Mouse (Mus musculus): ENCODE measurements around the gene Prima1.
A peak's percentile ranks its signal among the peaks of the same experiment; 100 is the strongest.

Gene Prima1

DNA sequence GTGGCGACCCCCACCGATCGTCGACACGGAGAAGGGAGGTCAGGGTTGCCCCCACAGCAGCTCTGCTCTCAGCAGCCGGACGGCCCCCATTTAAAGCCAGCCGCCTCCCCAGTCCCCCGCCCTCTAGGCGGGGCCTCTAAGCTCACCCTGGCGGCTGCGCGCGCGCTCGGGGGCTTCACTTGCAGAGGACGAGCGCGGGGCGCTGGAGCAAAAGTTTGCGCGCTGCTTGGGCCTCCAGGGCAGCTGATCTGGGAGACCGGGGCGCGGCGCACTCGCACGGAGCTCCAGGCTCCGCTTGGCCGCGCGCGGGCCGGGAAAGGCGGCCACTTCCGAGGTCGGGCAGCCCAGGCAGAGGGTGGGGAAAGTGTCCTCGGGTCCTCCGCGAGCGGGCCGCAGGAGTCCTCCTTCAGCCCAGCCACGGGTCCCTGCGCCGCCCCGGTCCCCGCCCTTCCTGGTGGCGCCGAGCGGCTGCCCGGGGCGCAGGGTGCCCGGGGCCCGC is at the start of gene Prima1:
Prima1 (minus strand) TSS at position 68 of the 499 bp plus-strand sequence.
- no peak for DNase-seq

DNA sequence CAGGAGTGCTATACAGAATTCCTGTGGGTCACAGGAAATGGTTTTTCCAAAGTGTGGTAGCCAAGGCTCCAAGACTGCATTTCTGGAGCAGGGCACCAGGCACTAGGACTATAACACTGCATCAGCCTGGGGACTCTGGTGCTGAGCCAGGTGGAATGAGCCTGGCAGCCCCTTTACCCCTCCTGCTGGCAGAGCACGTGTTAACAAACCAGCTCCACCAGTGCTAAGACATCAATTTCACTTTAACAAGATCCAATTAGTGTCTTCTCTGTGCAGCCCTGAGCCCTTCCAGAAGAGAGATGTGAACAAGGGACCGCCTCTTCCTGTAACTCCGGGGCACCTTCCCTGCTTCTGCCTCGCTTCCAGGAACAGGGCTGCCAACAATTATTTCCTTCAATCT is 45.3 kb upstream of the Prima1 start:
- no peak for DNase-seq

DNA sequence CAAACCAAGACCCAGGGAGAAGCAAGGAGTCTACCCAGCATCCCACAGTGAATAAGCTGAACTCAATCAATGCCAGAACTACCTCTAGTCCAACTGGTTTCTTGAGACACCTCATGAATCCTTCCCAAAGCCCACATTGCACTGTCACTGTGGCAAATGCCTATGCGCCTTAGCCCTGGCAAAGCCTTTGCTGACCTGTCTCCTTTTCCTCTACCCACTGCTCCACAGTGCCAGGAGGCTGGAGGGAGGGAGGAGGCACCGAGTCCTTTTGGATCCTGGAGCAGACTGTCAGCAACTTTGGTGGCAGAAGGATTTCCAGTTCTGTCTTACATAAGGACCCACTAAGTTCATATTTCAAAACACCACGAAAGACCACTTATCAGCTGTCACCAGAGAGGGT is 41.5 kb upstream of the Prima1 start:
- DNase-seq = no peak

DNA sequence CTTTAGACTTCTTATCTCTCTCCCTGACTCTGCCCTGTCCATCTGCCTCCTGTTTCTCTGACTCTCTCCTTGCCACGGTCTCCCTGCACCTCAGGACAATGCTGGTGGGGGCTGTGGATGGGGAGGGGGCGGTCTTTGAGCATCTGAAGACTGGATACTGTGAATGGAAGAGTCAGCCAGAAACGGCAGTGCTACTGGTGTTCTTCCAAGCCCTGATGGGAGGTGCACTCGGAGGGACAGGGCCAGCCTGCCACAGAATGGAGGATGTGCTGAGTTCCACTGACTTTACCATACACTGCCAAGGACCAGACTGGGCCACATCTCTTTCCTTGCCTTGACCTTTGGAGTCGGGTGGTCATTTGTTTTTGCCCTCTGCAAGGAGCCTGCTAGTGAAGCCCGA is 41.0 kb upstream of the Prima1 start:
- DNase-seq = no peak

DNA sequence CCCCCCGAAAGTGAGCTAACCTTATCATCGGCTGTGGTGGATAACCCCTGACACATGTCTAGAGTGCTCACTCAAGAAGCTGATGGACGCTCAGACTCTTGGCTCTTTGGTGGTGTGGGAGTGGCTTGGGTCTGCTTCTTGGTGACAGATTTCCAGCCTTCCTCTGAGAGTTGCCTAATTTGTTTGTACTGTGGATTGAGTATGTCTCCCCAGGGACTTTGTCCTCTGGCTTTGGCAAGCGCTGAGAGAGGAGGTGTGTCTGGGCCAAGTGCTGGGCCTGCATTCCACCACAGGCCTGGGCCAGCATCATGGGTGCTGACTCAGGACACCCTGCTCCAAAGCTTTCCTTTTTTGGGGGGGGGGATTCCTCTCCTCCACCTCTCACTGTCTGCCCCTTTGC is 40.0 kb upstream of the Prima1 start:
- no peak for DNase-seq

DNA sequence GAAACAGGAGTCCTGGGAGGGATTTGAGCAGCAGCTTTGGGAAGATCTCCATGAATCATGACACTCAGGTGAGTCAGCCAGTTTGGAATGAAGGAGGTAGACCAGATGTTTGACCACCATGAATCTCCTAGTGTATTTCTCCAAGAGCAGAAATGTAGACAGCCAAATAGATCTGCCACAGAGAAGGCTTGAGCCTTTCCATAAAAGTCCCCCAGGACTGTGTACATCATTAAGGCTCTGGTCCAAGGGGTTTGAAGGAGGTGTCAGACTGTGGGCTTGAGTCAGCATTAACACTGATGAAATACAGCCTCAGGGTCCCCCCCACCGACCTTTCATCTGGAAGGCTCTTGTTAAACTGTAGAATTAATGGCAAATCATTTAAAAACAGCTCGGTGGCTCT is 39.5 kb upstream of the Prima1 start:
- DNase-seq = no peak

DNA sequence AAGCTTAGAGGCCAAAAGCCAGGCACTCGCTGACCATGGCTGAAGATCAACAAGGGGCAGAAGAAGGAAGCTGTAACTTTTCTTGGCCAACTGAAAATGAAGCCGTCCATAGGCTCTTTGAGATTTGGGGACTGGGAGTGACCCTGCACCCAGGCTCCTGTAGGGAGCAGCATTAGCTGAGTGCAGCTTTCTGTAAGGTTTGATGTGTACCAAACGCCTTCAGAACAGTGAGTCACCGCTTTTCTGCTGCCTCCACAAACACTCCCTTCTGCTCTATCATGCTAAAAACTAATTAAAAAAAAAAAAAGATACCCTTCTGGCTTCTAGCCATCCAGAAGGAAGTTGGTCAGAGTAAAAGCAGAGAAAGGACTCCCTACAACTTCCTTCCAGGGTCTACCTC is 34.5 kb upstream of the Prima1 start:
- no peak for DNase-seq

DNA sequence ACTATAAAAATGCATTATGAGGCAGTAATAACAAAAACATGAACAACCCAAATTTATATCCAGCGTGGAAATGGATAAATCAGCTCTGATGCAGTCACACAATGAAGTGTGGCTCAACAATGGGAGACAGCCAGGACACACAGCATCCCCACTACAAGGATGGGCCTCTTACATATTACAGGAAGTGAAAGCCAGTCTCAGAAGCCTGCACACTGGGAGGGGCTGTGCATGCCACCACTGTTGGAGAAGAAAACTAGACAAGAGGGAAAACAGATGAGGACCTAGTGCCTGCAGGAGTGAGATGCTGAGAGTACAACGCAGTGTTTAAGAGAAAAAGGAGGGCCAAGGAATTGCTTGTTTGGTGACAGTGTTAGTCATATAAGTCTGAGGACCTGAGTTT is 31.8 kb upstream of the Prima1 start:
- peak in 1 of 2 experiments; percentile 6 for DNase-seq

DNA sequence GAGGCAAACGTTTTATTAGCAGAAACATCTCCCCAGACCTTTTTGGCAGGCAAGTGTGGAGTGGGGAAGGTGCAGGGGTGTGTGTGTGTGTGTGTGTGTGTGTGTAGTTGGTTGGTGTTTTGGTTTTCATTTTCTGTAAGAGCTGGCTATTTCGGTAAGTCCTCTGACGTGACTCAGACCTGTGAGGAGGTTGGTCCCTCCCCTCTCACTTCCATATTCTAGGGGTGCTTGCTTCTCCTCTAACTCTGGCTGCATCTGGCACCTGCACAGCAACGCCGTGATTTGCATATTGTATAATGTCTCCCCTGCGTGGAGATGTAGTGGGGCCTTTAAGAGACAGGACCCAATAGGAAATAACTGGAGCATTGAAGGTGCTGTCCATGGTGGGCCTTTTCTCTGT is 31.1 kb upstream of the Prima1 start:
- DNase-seq = peak; percentile 32 to 42

DNA sequence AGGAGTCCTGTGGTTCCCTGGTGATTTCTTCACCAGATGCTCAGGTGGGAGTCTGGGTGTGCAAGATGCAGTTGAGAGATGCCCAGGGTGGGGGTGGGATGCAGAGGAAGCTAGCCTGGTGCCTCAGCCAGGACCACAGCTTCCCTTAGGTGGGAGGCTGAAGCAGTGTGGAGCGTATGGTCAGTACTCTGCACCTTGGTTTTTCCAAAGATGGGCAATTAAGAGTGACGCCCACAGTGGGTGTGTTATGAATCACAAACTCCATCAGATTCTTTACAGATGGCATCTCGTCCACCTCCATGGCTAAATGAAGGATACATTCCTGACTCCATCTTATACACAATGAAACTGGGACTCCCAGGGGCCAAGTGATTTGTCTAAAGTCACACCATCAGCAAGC is 30.2 kb upstream of the Prima1 start:
- DNase-seq = no peak

DNA sequence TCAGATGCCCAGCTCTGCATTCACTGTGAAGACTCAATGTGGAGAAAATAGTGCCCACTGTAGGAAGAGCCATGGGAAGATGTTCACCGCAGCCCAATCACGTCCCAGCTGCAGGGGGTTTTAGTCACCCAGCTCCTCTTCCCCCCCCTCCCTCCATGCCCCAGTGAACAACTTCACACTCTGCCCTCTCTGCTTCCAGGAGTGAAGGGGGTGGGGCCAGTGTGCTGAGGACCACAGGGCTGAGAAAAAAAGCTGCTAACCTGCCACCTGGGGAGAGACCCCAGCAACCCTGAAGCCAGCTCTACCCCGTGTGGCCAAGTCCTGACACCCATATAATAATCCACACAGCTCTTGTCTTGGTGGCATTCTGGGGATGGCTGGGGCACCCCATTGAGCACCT is 24.7 kb upstream of the Prima1 start:
- DNase-seq = no peak

DNA sequence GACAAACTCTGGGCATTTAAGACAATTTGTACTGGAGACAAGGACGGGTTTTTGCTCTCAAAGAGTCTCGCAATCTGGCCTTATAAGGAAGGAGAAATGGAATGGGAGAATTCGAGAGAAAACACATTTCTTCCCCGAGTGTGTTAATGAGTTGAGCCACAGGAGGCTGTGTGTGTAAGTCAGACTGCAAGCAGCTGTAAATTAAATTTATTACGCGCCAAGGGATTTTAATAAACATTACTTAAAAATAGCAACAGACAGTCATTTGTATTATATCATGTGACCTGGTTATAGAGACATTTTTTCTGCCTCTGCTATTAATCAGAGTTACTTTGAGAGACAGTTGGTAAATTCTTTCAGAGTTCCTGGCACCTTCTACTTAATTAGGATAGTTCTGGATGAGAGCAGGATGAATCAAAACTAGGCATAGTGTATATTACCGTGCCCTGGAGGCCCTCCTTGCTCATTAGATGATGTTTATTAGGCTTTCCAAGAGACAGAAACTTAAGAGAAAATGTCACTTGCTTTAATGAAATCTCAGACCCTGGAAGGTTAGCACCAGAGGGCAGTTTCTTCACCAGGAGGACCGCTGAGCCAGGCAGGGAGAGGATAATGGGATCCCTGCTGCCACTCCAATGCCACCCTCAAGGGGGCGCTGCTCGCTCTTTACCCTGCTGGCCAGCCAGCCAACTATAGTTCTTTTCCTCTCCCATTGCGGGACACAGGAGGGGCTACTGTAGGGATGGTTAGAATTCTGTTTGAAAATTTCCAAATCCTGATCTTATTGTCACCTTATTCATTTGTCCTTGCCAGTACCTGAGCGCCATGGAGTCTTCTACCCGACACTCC is 20.3 kb upstream of the Prima1 start:
- peak; percentile 47 to 48 for DNase-seq

DNA sequence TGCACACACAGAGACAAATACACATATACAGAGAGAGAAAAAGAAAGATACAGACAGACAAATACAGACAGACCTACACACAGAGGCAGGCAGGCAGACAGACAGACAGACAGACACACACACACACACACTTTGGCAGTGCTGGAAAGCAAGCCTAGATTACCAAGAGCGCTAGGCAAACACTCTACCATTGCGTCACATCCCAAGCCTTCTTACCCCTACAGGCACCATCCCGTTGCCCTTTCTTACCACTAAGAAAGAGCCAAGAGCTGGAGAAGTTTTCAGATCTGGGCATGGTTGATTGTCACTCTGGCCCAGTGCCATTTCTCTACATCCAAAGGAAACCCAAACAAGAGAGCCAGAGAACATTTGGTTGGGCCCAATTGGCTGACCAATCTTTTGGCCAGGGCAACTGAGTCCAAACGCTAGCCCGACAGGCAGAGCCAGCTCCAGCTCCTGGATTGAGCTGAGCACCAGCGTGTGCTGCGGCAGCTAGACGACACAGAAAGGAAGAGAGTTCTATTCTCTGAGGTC is 11.0 kb upstream of the Prima1 start:
- DNase-seq = no peak

DNA sequence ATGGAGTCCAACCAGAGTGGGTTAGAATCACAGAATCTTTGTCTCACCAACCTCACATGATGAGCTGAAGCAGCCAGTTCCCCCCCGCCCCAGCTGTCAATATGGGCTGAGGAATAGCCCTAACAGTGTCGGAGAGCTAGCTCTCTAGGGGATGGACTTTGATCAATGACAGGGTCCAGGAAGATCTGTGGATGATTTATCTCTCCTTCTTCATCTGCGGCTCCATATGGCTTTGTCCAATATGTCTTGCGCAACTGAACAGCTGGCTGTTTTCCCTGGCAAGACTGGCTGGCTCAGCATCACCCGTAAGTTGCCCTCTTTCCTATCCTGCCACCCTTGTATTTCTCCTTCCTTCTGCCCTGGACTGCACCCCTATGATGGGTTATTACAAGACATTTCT is 9.2 kb upstream of the Prima1 start:
- no peak for DNase-seq

DNA sequence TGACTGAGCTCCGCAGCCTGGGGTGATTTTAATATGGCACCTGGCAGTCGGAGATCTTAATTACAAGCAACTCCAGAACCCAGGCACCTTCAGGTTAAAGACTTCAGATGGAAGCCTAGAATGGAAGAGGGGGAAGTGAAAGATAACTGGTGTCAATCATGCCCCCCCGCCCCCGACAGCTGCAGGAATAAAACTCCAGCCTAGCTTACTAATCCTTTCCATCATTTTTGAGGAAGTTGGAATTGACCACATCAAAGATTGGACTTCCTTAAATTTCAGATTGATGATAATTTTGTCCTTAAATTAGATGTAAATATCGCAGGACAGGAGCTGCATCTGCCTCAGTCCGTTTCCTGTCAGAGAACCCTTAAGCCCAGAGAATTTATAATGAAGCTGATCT is 8.4 kb upstream of the Prima1 start:
- no peak for DNase-seq

DNA sequence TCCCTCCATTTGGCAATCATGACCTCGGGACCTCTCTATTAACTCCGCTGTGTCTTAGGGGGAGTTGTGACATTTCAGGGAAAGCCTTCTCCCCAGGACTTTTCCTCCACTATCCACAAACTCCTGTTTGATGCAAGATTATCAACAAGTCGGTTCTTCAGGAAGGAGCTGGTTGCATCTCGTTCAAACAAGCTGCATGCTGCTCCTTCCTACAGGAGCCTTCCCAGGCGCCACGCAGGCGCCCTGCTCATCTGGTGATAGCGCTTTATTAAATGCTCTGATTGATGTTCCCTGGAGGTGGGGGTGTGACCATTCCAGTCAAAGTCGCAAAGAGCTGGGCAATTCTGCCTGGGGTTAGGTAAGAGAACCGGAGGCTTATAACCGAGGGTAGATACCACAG is 1.1 kb upstream of the Prima1 start:
- no peak for DNase-seq

DNA sequence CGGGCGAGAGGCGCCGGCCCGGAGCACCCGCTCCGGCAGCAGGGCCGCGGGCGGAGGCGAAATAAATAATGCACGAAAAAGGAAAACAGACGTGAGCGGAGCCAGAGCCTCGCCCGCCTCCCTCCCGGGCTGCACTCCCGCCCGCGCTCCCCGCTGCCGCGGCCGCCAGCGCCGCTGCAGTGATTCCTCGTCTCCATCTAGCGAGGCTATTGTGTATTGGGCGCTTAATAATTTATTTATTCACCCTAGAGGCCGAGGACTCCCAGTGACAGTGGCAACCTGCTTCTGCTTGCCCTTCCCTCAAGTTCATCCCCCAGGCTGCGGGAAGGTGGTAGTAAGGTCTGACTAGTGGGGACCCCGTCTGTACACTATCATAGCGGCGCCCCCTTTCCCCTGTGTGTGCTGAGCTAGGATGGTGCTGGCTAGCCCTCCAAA is 658 bp upstream of the Prima1 start:
- no peak for DNase-seq

DNA sequence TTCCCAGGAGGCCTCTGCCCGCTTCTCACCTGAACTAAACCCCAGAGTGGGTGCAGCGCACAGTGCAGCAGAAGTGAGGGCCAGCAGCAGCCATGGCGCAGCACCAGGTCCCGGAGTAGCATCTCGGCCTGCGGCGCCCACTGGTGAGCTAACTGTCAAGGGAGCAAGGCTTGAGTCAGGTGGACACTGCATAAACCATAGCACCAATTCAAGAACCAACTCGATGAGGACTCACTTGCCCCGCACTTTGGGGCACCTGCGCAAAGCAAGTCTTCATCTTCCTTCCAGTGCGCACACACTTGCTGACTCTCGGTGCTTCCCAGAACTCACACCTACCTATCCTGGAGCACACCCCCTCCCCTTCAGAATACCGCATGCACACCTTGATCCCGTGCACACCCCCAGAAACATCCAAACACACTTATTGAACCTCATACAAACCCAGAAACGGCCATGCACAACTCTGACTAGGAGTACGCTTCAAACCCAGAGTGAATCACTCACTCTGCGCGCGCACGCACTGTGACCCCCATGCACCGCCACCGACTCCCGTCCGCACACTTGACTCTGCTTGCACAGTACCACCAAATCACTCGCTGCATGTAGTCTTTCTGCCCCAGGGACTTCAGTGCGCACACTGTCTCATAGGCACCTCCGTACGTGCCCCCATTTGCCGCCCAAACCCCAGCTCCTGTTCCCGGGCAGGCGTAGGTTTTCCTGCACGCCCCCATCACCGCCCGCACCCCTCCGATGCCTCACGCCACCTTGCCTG is 453 bp downstream of the Prima1 start:
- no peak for DNase-seq

DNA sequence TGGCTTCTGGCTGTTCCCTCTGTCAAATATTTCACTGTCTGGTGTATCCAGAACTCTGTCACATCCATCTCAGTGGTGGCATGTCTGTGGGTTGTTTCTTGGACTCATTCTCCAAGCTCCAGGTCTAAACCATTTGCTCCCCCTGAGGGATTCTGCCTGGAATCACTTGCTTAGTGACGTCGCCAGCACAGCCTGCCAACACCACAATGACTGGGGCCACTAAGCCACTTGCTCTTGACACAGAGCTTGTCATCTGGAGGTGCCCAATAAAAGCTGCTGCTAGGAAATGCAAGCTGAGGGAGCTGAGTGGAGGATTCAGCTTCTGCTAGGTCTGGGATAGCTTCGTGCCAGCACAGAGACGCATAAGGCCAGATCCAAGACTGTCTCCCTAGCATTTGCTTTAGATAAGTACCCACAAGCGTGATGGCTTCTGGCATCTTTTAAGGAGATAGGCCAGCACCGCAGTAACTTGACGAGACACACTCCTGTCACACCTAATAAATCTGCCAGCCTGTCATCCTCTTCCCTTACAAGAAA is 3.0 kb downstream of the Prima1 start:
- DNase-seq = no peak

DNA sequence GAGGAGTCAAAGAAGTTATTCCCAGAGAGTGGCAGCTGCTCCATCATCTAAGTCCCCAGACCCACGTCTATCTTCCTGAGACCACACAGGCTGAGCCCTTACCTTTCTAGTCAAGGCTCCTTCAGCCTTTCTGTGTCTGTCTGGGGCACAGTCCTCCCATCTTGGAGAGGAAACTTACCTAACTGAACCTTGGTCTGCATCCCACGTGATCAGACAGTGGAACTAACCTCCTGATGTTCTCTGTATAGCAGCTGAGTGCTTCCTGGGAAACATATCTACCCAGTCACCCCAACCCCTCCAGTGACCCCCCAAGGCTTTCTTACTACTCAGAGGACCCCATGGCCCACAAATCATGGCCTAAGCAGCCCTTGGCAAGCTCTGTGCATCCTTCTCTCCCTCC is 6.1 kb downstream of the Prima1 start:
- no peak for DNase-seq

DNA sequence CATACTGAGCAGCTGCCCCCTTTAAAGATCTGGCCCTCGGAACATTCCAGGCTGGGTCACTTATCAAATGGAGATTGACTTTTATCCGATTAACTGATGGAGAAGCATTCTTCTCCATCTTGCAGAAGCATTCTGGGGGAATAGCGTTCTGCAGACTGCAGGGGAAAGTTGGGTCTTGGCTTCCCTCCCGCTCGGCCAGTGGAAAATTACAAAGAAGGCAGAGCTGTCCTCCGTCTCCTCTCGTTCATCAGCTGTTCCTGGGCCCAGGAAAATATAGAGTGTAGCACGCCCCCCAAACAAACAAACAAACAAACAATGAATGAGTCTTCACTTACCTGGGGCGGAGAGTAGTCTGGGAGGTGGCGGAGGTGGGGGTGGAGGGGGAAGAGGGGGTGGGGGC is 6.7 kb downstream of the Prima1 start:
- DNase-seq = no peak

DNA sequence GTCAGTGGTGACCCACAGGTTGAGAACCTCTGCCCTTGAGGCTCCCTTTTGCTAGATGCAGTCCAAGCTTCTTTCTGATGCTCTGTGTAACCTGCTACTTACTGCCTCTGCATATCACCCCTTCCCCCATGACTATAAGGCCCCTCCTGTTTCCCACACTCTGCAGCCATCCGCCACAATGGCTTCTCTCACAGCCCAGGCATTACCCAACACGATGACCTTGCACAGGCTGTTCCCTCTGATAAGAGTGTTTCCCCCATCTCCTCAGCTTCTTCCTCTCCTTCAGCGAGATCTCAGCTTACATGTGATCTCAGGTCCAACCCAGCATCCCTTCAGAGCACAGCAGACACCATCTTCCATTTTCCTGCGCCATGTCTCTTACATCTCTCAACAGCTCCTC is 12.9 kb downstream of the Prima1 start:
- DNase-seq = no peak

DNA sequence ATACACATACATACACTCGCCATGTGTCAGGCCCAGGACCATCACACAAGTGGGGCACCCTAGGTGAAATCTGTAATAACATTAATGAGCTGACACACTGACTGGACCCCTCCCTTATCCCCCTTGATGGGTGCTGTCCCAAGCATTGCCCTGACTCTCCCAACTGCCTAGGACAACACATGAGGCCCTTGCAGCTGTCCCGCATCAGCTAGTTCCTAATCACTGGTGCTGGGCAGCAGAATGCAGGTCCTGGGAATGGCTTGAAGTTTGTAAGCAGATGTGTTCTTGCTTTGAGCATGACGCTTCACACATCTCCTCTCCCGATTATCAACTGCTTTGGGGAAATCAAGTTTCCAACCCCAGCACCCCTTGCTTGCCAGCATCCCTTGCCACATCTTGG is 15.8 kb downstream of the Prima1 start:
- no peak for DNase-seq

DNA sequence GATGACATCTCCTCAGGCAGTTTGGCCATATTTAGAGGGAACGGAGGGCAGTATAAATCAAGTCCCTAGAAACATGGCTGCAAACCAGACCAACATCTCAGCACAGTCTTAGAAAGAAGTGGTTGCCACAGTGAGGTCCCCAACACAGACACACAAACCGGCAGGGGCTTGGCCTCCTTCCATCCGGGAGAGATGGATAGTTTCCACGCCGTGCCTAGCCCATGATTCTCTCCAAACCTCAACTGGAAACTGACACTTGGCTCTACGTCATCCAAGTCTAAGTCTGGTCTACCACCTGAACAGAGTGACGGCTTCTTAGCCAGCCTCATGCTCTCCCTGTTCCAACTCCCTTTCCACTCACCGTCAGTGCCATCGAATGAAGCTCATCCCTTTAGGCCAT is 18.3 kb downstream of the Prima1 start:
- DNase-seq = no peak
